Comparison of ENCODE assay signal across 8 mouse cellular contexts in the genomic region with DNA sequence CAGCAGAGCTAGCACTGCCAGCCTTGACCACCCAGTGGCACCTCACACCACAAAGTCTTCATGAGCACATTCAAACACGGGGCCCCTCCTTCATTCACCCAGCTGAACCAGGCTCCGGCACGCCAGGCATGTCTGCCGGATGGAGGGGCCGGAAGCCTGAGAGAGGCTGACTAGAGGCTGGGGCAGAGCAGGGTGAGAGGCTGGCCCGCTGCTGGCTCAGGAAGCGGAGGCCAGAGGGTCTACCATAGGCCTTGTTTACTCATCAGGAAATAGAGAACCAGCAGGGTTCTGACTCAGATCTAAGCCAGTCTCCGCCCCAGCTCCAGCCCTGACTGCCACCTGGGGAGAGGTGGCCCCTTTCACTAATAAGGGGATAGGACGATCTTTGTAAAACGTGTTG. TPM values are rescaled to one million over a fixed set of nuclear protein-coding genes. Genes with fewer than 3 reads are reported as not detected.
DNase-seq lines count a peak whose midpoint lies in the region; ATAC-seq lines count a peak whose summit lies in the region.

No protein-coding gene starts in this region.

- ATAC-seq in megakaryocyte, adult 5-6 weeks (ENCODE audit: poor library complexity, severe bottlenecking), result peak; percentile 70
- peak; percentile 10; the same call in 1 of the 2 replicates for ATAC-seq in stomach, embryonic 16.5 days (ENCODE audit: insufficient read depth, low FRiP score)

- H3K9ac ChIP-seq in stomach, embryonic 16.5 days (ENCODE audit: low read length), result peak overlapping the region; percentile 63

- peak overlapping the region; percentile 45 for H3K4me2 ChIP-seq in stomach, embryonic 16.5 days (ENCODE audit: low read depth, low read length)

- DNase-seq in CD8-positive naive resting alpha-beta T cell, adult 2 months (ENCODE audit: low read depth in 2 of 2, low spot score in 2 of 2), result peak; percentile 65 to 66
- DNase-seq in embryo, embryonic 10 days (ENCODE audit: low spot score), result peak; percentile 66
- DNase-seq in heart, postnatal 10 days, result peak; percentile 57 to 62
- DNase-seq in kidney, postnatal 14 days, result peak; percentile 84
- DNase-seq in ovary, postnatal 14 days (ENCODE audit: low spot score), result no peak
- DNase-seq in ovary, postnatal 10 days (ENCODE audit: low spot score), result no peak

- peak overlapping the region; percentile 28 for H3K4me3 ChIP-seq in stomach, embryonic 16.5 days (replicated peaks; ENCODE audit: low read length)

- intact Hi-C loops in heart, postnatal 10 days (cut with DNase I), result no loop called here

- 28% methylated on average over 10 of the region's 10 CpGs for WGBS in stomach, embryonic 16.5 days

- H3K27me3 ChIP-seq in stomach, embryonic 16.5 days (ENCODE audit: control insufficient read depth, insufficient read depth, low read length), result no peaks in the 10 kb centered on the region

- H3K27ac ChIP-seq in stomach, embryonic 16.5 days (ENCODE audit: low read length), result peak overlapping the region; percentile 94

- no peaks in the 10 kb centered on the region for H3K36me3 ChIP-seq in stomach, embryonic 16.5 days (ENCODE audit: control insufficient read depth, insufficient read depth, low read length)

- H3K9me3 ChIP-seq in stomach, embryonic 16.5 days (replicated peaks; ENCODE audit: control insufficient read depth, low read length), result no peaks in the 10 kb centered on the region

- H3K4me1 ChIP-seq in stomach, embryonic 16.5 days (ENCODE audit: control insufficient read depth, insufficient read depth, low read length), result peaks cover 45% of the 10 kb centered on the region

RNA-seq across cellular contexts. Expression of a gene that starts 16.7 kb away (rescaled TPM):
- under 1 TPM; 0.29 to 0.50 TPM for total RNA-seq in heart, postnatal 10 days (2021)
- not detected in 2 replicates for total RNA-seq in megakaryocyte, adult 5-6 weeks (2015)
- 0.04 TPM in 1 of 2 replicates, not detected in the other for total RNA-seq in megakaryocyte, adult 5-6 weeks (2017)
- polyA plus RNA-seq in stomach, embryonic 16.5 days (2015; fragmentation: Nextera tagmentation; extraction: Ambion mirVana), result 0.63 and 1.0 TPM in 2 replicates

RNA-seq across cellular contexts. Expression of a gene that starts 29.9 kb away (rescaled TPM):
- under 1 TPM; 0.15 to 0.29 TPM for total RNA-seq in heart, postnatal 10 days (2021)
- not detected in 2 replicates for total RNA-seq in megakaryocyte, adult 5-6 weeks (2015)
- total RNA-seq in megakaryocyte, adult 5-6 weeks (2017), result not detected in 2 replicates
- 1.4 and 2.0 TPM in 2 replicates for polyA plus RNA-seq in stomach, embryonic 16.5 days (2015; fragmentation: Nextera tagmentation; extraction: Ambion mirVana)

RNA-seq across cellular contexts. Expression of a gene that starts 31.7 kb away (rescaled TPM):
- total RNA-seq in heart, postnatal 10 days (2021), result under 1 TPM; 0.20 to 0.55 TPM
- not detected in 2 replicates for total RNA-seq in megakaryocyte, adult 5-6 weeks (2015)
- not detected in 2 replicates for total RNA-seq in megakaryocyte, adult 5-6 weeks (2017)
- 0.41 and 0.50 TPM in 2 replicates for polyA plus RNA-seq in stomach, embryonic 16.5 days (2015; fragmentation: Nextera tagmentation; extraction: Ambion mirVana)

RNA-seq across cellular contexts. Expression of a gene that starts 59.0 kb away (rescaled TPM):
- total RNA-seq in heart, postnatal 10 days (2021), result 10 to 100 TPM; 29.5 to 30.7 TPM
- total RNA-seq in megakaryocyte, adult 5-6 weeks (2015), result 1.9 and 4.8 TPM in 2 replicates
- 0.77 and 2.6 TPM in 2 replicates for total RNA-seq in megakaryocyte, adult 5-6 weeks (2017)
- 22.6 and 25.5 TPM in 2 replicates for polyA plus RNA-seq in stomach, embryonic 16.5 days (2015; fragmentation: Nextera tagmentation; extraction: Ambion mirVana)

Comparison
In these comparisons a context has a peak if more than half of its experiments do, and no peak if none do; other contexts are left out.
1. DNase-seq: peak in CD8-positive naive resting alpha-beta T cell, adult 2 months (2 of 2), embryo, embryonic 10 days (single experiment), heart, postnatal 10 days (2 of 2) and kidney, postnatal 14 days (single experiment); none in ovary, postnatal 14 days (single experiment) and ovary, postnatal 10 days (single experiment).